Mouse (Mus musculus) liver, embryonic 14.5 days (tissue): ENCODE results near the gene Pnpla2. TPM values are rescaled to one million over a fixed set of nuclear protein-coding genes. Genes with fewer than 3 reads are reported as not detected.

Experiments used
- ATAC-seq: fragments of 200-750 bp; cut with Nextera tagmentation; 2 replicates; pipeline ENCODE4 v1.8.0; 2017; ENCODE audit warnings: moderate number of reproducible peaks, mild to moderate bottlenecking, moderate library complexity; ENCODE audit not compliant: insufficient read depth
- DNase-seq, 3 experiments: peaks; one replicate each; pipeline ENCODE4 v3.0.0-alpha.2; 2012 to 2013; ENCODE audit warnings: low read depth in 3 of 3, low spot score in 3 of 3
- H3K27ac ChIP-seq: fragments of 300-500 bp; sonication (generic); 2 replicates; pipeline ENCODE4 v1.5.1; 2014; ENCODE audit warnings: moderate library complexity, mild to moderate bottlenecking, control low read depth, inconsistent platforms
- H3K27me3 ChIP-seq: fragments of 300-500 bp; sonication (generic); 2 replicates; pipeline ENCODE4 v1.6.1; 2014; ENCODE audit warnings: mild to moderate bottlenecking, low read length, moderate library complexity; ENCODE audit not compliant: control insufficient read depth, insufficient read depth
- H3K36me3 ChIP-seq: fragments of 300-500 bp; sonication (generic); replicated peaks from 2 replicates; pipeline ENCODE4 v1.6.1; 2014; ENCODE audit warnings: low read depth; ENCODE audit not compliant: control insufficient read depth, insufficient read depth
- H3K4me1 ChIP-seq, 2 experiments: fragments of 200-500 bp in 1 of 2; fragments of 300-500 bp in 1 of 2; sonication (generic) in 1 of 2; replicated peaks; 2 replicates each; pipeline ENCODE4 v1.6.1; 2012 to 2014; ENCODE audit warnings: antibody characterized with exemption in 1 of 2, inconsistent platforms in 1 of 2, low read length in 1 of 2; ENCODE audit not compliant: control insufficient read depth in 2 of 2, insufficient read depth in 2 of 2
- H3K4me2 ChIP-seq: fragments of 300-500 bp; sonication (generic); 2 replicates; pipeline ENCODE4 v1.6.1; 2014; ENCODE audit warnings: low read depth, mild to moderate bottlenecking, control low read depth, moderate library complexity
- H3K4me3 ChIP-seq, 2 experiments: fragments of 200-500 bp in 1 of 2; fragments of 300-500 bp in 1 of 2; sonication (generic) in 1 of 2; 2 replicates each; pipeline ENCODE4 v1.5.1; 2012 to 2014; ENCODE audit warnings: low read depth in 2 of 2, low read length in 2 of 2, mild to moderate bottlenecking in 2 of 2, control low read depth in 1 of 2, inconsistent platforms in 1 of 2, moderate library complexity in 1 of 2; ENCODE audit not compliant: insufficient read depth in 1 of 2
- H3K9ac ChIP-seq: fragments of 300-500 bp; sonication (generic); replicated peaks from 2 replicates; pipeline ENCODE4 v1.6.1; 2014; ENCODE audit warnings: mild to moderate bottlenecking, control low read depth, moderate library complexity
- H3K9me3 ChIP-seq: fragments of 300-500 bp; sonication (generic); 2 replicates; pipeline ENCODE4 v1.6.1; 2016; ENCODE audit warnings: low read length, mixed read lengths; ENCODE audit not compliant: control insufficient read depth
- CTCF ChIP-seq: IDR thresholded peaks from 2 replicates; pipeline ENCODE4 v1.5.1; 2016; ENCODE audit warnings: antibody characterized with exemption, low read depth, control low read depth
- EP300 ChIP-seq: IDR thresholded peaks from 2 replicates; pipeline ENCODE4 v1.6.1; 2016; ENCODE audit warnings: antibody characterized with exemption, low read depth
- WGBS: fragments of 180-500 bp; shearing (Covaris S2); extraction: QIAGEN DNeasy Blood & Tissue Kit; methylation state at CpG from one replicate; pipeline ENCODE4 v1.1.7; 2014; ENCODE audit not compliant: insufficient replicate concordance; 5-methylcytosine and 5-hydroxymethylcytosine counted together
- polyA plus RNA-seq, 2 experiments: library from polyadenylated mRNA; depleted of rRNA in 1 of 2; stranded (reverse) in 1 of 2; unstranded in 1 of 2; fragments of >200 nt; fragmentation: Nextera tagmentation in 1 of 2; extraction: Ambion mirVana in 1 of 2; gene quantifications; 2 replicates each; pipeline versions ENCODE4 v1.2.1 to v1.2.3; 2012 to 2014

Pnpla2 gene
- polyA plus RNA-seq, 2 experiments, result 6.7 to 9.4 TPM

DNA sequence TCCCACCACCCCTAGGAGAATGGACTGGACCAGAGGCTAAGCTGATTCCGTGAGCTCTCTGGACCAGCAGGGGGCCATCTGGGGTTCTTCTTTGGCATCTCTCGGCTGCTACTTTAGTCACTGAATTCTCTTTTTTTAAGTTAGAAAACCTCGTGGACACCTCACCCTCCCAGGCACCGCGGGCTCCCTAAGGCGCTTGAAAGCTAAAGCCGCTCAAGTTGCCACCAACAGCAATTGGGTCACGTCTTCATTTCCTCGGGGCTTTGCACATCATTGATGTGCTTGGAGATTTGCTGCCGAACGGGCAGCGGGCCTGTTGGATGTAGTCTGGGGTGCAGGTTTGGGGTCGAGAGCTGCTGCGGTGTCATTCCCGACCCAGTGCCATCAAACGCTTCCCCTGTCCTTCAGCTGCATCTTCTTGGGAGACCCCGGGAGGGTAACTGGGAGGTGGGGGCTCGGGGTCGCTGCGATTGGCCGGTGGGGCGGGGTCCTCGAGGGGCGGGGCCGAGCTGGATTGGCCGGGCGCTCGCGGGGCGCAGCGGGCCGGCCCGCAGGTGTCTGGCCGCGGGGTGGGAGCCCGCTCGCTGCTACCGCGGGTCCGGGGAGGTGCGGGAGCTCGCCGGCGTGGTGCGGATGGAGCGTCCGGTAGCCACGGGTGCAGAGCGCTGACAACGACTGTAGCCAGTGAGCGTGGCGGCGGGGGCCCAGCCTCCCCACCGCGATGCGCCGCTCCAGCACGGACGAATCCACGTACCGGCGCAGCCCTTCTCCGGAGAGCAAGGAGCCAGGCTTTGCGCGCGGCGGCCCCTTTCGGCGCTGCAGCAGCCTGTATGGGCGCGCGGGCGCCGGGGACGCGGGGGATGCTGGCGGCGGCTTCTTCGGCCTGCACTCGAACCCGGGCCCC lies 26.8 kb downstream of the Pnpla2 start:
- H3K4me1 ChIP-seq, result peaks cover 19 to 23% of the 10 kb centered on the region in 2 experiments
- H3K27ac ChIP-seq, result no peak overlapping the region
- WGBS, result 4% methylated on average over 81 of the region's 81 CpGs
- peaks cover 20% of the 10 kb centered on the region for H3K27me3 ChIP-seq
- peak overlapping the region; percentile 56 for H3K4me2 ChIP-seq
- no peak overlapping the region for H3K9ac ChIP-seq
- H3K4me3 ChIP-seq, result peak overlapping the region; percentile 37 to 48
- DNase-seq (peak in 1 of 3 experiments; percentile 45), ATAC-seq (no peak)
- H3K36me3 ChIP-seq, result no peaks in the 10 kb centered on the region
- no peaks in the 10 kb centered on the region for H3K9me3 ChIP-seq
- TF ChIP-seq EP300 (no peak), CTCF (peak; percentile 65)

DNA sequence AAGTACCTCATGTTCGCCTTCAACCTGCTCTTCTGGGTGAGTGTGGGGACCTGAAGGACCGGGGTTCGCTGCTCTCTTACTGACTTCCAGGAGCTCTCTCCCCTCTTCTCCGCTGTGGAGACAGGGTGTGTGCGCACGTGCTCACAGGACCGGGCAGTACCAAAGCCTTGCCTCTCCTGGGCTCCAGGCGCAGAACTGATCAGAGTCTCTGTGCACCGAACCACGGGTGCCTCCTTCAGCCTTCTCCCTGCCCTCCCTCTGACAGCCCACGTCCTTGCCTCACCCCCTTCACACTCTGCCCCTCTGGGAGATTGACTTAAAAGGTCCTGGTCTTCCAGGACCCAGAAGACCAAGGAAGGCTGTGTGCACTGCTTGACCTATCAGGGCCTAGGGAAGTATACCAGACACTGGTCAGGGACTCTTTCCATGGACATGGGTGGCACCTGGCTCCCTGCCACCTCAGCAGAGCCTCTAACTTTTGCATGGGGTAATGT lies 27.6 kb downstream of the Pnpla2 start:
- Histone ChIP-seq H3K4me2 (peak overlapping the region; percentile 56), H3K4me3 (peak overlapping the region in 1 of 2 experiments; percentile 48; a peak in 2 of 4 replicates), H3K36me3 (no peaks in the 10 kb centered on the region), H3K27me3 (peaks cover 20% of the 10 kb centered on the region), H3K9me3 (no peaks in the 10 kb centered on the region), H3K4me1 (peaks cover 12 to 15% of the 10 kb centered on the region in 2 experiments), H3K9ac (no peak overlapping the region), H3K27ac (no peak overlapping the region)
- 44% methylated on average over 11 of the region's 11 CpGs for WGBS
- no peak for TF ChIP-seq EP300
- no peak for TF ChIP-seq CTCF
- DNase-seq, result no peak
- no peak for ATAC-seq

DNA sequence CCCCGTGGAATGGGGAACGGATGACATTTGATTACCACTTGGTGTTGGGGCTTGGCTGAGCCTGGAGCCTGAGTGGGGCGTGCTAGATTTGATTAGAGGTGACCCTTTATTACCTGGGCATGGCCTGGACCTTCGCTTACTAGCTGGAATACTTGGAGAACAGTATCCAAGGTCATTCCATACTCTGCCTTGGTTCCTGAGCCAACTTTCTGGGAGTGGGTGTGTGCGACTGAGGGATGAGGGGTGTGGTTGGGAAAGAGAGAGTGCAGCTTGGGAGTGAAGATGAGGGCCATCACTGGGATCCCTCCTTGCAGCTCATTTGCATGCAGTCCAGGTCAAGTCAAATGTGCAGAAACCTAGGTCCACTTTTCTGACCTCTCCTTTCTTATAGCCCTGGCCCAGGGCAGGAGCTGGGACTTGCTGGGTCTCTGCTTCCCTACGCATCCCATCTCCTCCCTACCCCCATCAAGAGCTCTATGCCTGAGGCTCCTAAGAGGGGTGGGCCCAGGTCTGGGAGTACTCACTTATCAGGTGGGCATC lies 28.2 kb downstream of the Pnpla2 start:
- no peak overlapping the region for H3K4me3 ChIP-seq
- no peak overlapping the region for H3K27ac ChIP-seq
- H3K4me1 ChIP-seq, result peaks cover 8 to 10% of the 10 kb centered on the region in 2 experiments
- no peak for DNase-seq
- peaks cover 20% of the 10 kb centered on the region for H3K27me3 ChIP-seq
- no peaks in the 10 kb centered on the region for H3K9me3 ChIP-seq
- ATAC-seq, result no peak
- H3K36me3 ChIP-seq, result no peaks in the 10 kb centered on the region
- TF ChIP-seq CTCF (no peak), EP300 (no peak)
- 67% methylated on average over 6 of the region's 6 CpGs for WGBS
- no peak overlapping the region for H3K9ac ChIP-seq
- no peak overlapping the region for H3K4me2 ChIP-seq

DNA sequence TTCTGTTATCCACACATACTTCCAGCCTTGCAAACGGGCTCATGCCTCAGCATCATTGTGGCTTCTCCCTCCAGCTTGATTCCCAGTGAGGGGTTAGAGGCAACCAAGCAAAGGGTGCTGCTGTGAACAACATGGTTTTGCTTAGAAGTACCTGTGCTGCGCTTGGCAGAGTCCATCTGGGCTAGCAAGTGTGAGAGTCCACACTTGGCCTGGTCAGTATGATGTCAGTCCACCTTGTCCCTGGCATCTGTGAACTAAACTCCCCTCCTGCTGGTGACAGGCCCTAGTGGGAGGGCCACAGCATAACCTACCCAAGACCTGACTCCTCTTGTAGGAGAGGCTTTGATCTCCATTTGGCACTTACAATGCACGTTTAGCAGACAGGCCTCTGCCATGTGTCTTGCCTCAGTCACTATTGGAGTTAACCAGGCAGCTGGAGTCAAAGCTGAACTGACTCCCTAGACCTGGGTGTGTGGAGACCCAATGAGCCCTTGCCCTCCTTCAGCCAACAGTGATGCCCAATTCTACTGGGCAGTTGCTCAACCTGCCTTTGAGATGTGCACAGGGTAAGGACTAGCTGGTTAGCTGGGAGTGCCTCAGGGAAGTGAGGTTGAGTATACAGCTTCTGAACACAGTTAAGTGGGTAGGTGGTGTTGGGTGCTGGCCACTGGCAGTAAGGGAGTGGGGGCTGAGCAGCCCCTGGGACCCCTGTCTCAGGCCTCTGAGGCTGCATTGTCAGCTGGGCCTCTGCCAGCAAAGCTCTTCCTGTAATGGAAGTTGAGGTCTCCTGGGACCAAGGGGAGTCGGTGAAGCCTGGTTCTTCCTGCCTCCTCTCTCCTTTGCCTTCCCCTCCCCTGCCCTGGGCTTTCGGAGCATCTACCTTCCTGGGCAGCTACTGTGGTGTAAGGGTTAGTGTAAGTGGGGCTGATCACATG lies 29.5 kb downstream of the Pnpla2 start:
- Histone ChIP-seq H3K27ac (no peak overlapping the region), H3K9me3 (no peaks in the 10 kb centered on the region), H3K4me3 (no peak overlapping the region), H3K4me2 (no peak overlapping the region), H3K4me1 (peaks cover 4 to 5% of the 10 kb centered on the region in 2 experiments), H3K9ac (no peak overlapping the region), H3K36me3 (no peaks in the 10 kb centered on the region), H3K27me3 (peaks cover 20% of the 10 kb centered on the region)
- DNase-seq (no peak), ATAC-seq (no peak)
- WGBS, result 73% methylated on average over 5 of the region's 5 CpGs
- TF ChIP-seq EP300, result no peak
- no peak for TF ChIP-seq CTCF
